Mouse (Mus musculus): ENCODE data around the gene AL732309.1.

DNA sequence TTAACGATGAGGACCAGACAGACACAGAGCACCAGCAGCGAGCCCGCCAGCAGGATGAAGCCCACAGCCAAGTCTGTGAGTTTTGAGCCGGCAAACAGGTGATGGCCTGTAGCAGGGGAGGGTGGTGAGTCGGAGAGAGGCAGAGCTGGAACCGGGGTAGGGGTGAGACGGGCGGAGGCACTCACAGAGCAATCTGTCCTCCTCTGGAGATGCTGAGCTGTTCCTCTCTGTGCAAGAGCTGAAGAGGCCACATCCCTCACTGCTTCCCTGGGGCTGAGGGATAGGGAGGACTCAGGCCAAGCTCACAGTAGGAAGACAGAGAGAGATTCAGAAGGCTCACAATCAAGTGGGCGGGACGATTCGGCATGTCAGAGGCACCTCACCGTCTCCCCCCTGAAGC is 15.6 kb downstream of the AL732309.1 start:
- no peak for TF ChIP-seq CTCF (IDR thresholded peaks at IDR 0.05; ENCODE audit: low read depth, low read length)
- TF ChIP-seq POLR2A (IDR thresholded peaks at IDR 0.05; ENCODE audit: borderline replicate concordance, low read depth, low read length), result no peak

Measured in bone marrow macrophage, adult 2 months (primary cell).